31 mouse cellular contexts compared by ENCODE assay signal in the genomic region with DNA sequence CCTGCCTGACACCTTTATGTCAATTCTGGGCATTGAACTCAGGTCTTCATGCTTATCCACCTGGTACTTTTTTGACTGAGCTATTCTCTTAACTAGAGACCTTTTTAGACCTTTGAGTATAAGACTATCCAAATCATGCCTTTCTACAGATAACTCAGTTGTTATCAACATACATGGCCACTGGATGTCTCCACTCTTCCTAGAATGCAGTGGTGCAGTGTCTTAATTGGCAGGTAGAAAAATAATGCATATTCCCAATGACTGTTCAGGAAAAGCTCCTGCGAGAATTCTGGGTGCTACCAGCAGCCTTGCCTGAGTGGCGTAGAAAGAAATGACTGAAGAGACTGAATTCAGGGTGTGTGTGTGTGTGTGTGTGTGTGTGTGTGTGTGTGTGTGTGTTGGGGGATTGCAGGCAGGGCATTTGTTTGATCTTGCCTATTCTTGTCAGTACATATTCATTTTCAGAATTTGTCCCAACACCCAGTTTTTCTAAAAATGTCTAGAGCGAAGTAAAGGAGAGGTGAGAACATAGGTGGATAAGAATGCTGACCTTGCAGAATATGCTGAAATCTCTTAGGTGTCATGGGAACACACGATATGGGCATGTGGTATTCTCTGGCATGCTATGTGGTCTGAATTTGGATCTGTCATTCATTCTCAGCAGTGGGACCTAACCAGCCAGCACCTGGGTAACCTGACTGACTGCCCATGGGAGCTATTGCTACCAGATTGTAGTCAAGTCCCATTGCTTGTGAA.
DNase-seq lines count a peak whose midpoint lies in the region; ATAC-seq and TF ChIP-seq lines count a peak whose summit lies in the region.
"Had no signal": no experiment of that assay in that cellular context is flagged by ENCODE, and none has a peak within 500 bp of the region (broad histone marks: within the 10 kb centered on the region; RNA-seq: fewer than 3 reads in every experiment).

No protein-coding gene starts in this region.

- no peak for TF ChIP-seq RAD21 in CH12.LX (IDR thresholded peaks at IDR 0.05; ENCODE audit: low read depth, low read length)

- intact Hi-C loops in heart, adult 2 months (cut with DNase I) = no loop called here
- intact Hi-C loops in left cerebral cortex, adult 2 months (cut with DNase I) = loop anchor here (2.0 kb wide), 1 partner anchor 193 kb away; no protein-coding TSS in a partner anchor

- TF ChIP-seq CTCF in heart, adult 2 months (IDR thresholded peaks at IDR 0.05) = 0 out of 2 replicates have a peak, but pooled peaks have one; percentile 5
- TF ChIP-seq CTCF in left cerebral cortex, adult 2 months (IDR thresholded peaks at IDR 0.05) = peak; percentile 44
- TF ChIP-seq CTCF in CH12.LX (conservative IDR thresholded peaks at IDR 0.05 in 1 of 2, IDR thresholded peaks at IDR 0.05 in 1 of 2; ENCODE audit: low read depth in 2 of 2, low read length in 2 of 2) = no peak

- TF ChIP-seq EP300 in heart, adult 2 months (IDR thresholded peaks at IDR 0.05; ENCODE audit: insufficient read depth, low read depth, low read length) = no peak
- no peak for TF ChIP-seq EP300 in CH12.LX (IDR thresholded peaks at IDR 0.05; ENCODE audit: low read length)

- H3K27ac ChIP-seq in heart, adult 2 months = no peak overlapping the region
- no peak overlapping the region for H3K27ac ChIP-seq in heart, embryonic 12.5 days (ENCODE audit: poor library complexity, severe bottlenecking)
- H3K27ac ChIP-seq in left cerebral cortex, adult 2 months = no peak overlapping the region
- H3K27ac ChIP-seq in CH12.LX (ENCODE audit: insufficient read depth, low read depth) = no peak overlapping the region
- H3K27ac ChIP-seq: embryonic facial prominence, embryonic 12.5 days; hindbrain, embryonic 13.5 days; limb, embryonic 13.5 days; lung, embryonic 15.5 days; neural tube, embryonic 13.5 days had no signal

- no peaks in the 10 kb centered on the region for H3K36me3 ChIP-seq in heart, adult 2 months (ENCODE audit: control insufficient read depth, insufficient read depth, low read length)
- no peaks in the 10 kb centered on the region for H3K36me3 ChIP-seq in heart, embryonic 12.5 days
- H3K36me3 ChIP-seq in CH12.LX (replicated peaks in 1 of 2; ENCODE audit: control insufficient read depth in 1 of 2, insufficient read depth in 1 of 2, low read length in 1 of 2) = no peaks in the 10 kb centered on the region
- H3K36me3 ChIP-seq: embryonic facial prominence, embryonic 12.5 days; hindbrain, embryonic 13.5 days; limb, embryonic 13.5 days; lung, embryonic 15.5 days; neural tube, embryonic 13.5 days had no signal

- H3K9ac ChIP-seq in heart, adult 2 months (ENCODE audit: low read depth, low read length) = no peak overlapping the region
- H3K9ac ChIP-seq in heart, embryonic 12.5 days = no peak overlapping the region
- H3K9ac ChIP-seq in CH12.LX (ENCODE audit: insufficient read depth, low read depth) = no peak overlapping the region
- H3K9ac ChIP-seq: embryonic facial prominence, embryonic 12.5 days; hindbrain, embryonic 13.5 days; limb, embryonic 13.5 days; lung, embryonic 15.5 days; neural tube, embryonic 13.5 days had no signal

- WGBS in heart, adult 2 months = 76% methylated on average over 4 of the region's 4 CpGs
- 83% methylated on average over 4 of the region's 4 CpGs for WGBS in heart, embryonic 12.5 days

- ATAC-seq in heart, embryonic 12.5 days (ENCODE audit: insufficient number of reproducible peaks, low FRiP score) = no peak
- ATAC-seq: activated CD4-positive, CD25-positive, alpha-beta regulatory T cell, adult 4 months; CD4-positive, CD25-positive, alpha-beta regulatory T cell, adult 4 months; inflammation-experienced regulatory T-cells, adult 6 months had no signal

- in situ Hi-C loops in CH12.LX (cut with MboI; ENCODE audit: low pct_ligation_motif_present, low pct_unique_long_range_greater_than_20kb, low sequenced_read_pairs) = no loop called here

- no peak overlapping the region for H3K4me2 ChIP-seq in heart, embryonic 12.5 days
- H3K4me2 ChIP-seq in CH12.LX (ENCODE audit: insufficient read depth, low read depth, poor library complexity, severe bottlenecking) = no peak overlapping the region
- H3K4me2 ChIP-seq: embryonic facial prominence, embryonic 12.5 days; heart, embryonic 11.5 days; hindbrain, embryonic 13.5 days; limb, embryonic 13.5 days; liver, embryonic 11.5 days; lung, embryonic 15.5 days; neural tube, embryonic 13.5 days had no signal

- H3K27me3 ChIP-seq in heart, adult 2 months (ENCODE audit: control insufficient read depth, insufficient read depth, low read length) = no peaks in the 10 kb centered on the region
- no peaks in the 10 kb centered on the region for H3K27me3 ChIP-seq in heart, embryonic 12.5 days (replicated peaks)
- H3K27me3 ChIP-seq in CH12.LX (replicated peaks) = no peaks in the 10 kb centered on the region
- H3K27me3 ChIP-seq: embryonic facial prominence, embryonic 12.5 days; hindbrain, embryonic 13.5 days; limb, embryonic 13.5 days; lung, embryonic 15.5 days; megakaryocyte, embryonic 14.5 days; neural tube, embryonic 13.5 days had no signal

- dilution Hi-C loops in CH12.LX (cut with MboI; ENCODE audit: extremely low pct_ligation_motif_present, extremely low pct_unique_long_range_greater_than_20kb, low sequenced_read_pairs) = no loop called here

- H3K4me3 ChIP-seq in heart, adult 2 months = no peak overlapping the region
- H3K4me3 ChIP-seq in heart, embryonic 12.5 days = no peak overlapping the region
- no peak overlapping the region for H3K4me3 ChIP-seq in left cerebral cortex, adult 2 months
- H3K4me3 ChIP-seq in CH12.LX (replicated peaks in 1 of 3; ENCODE audit: low read depth in 2 of 3, low read length in 2 of 3, poor library complexity in 1 of 3) = no peak overlapping the region
- H3K4me3 ChIP-seq: embryonic facial prominence, embryonic 12.5 days; hindbrain, embryonic 13.5 days; limb, embryonic 13.5 days; lung, embryonic 15.5 days; megakaryocyte, embryonic 14.5 days; neural tube, embryonic 13.5 days had no signal

- no peaks in the 10 kb centered on the region for H3K4me1 ChIP-seq in heart, adult 2 months (ENCODE audit: control insufficient read depth, insufficient read depth, low read length)
- H3K4me1 ChIP-seq in heart, embryonic 12.5 days (replicated peaks) = no peaks in the 10 kb centered on the region
- no peaks in the 10 kb centered on the region for H3K4me1 ChIP-seq in CH12.LX (ENCODE audit: control insufficient read depth in 1 of 2, insufficient read depth in 2 of 2)
- H3K4me1 ChIP-seq: embryonic facial prominence, embryonic 12.5 days; limb, embryonic 13.5 days; lung, embryonic 15.5 days; megakaryocyte, embryonic 14.5 days; neural tube, embryonic 13.5 days had no signal

- H3K9me3 ChIP-seq in heart, embryonic 12.5 days (replicated peaks) = no peaks in the 10 kb centered on the region
- peaks cover 64% of the 10 kb centered on the region for H3K9me3 ChIP-seq in CH12.LX (replicated peaks; ENCODE audit: low read length)
- H3K9me3 ChIP-seq: embryonic facial prominence, embryonic 12.5 days; hindbrain, embryonic 13.5 days; limb, embryonic 13.5 days; lung, embryonic 15.5 days; neural tube, embryonic 13.5 days had no signal

- no peak for TF ChIP-seq POLR2A in heart, adult 2 months (IDR thresholded peaks at IDR 0.05; ENCODE audit: insufficient read depth, low read depth, low read length)
- no peak for TF ChIP-seq POLR2A in CH12.LX (IDR thresholded peaks at IDR 0.05; ENCODE audit: low read depth, low read length)

- no peak for DNase-seq in heart, adult 2 months
- DNase-seq in left cerebral cortex, adult 2 months (ENCODE audit: extremely low spot score in 1 of 2, low spot score in 2 of 2) = no peak
- DNase-seq in left cerebral cortex, adult 9 months (ENCODE audit: low spot score in 2 of 2) = no peak
- DNase-seq in CH12.LX (ENCODE audit: extremely low read depth) (no peak), adipocyte (ENCODE audit: low spot score) (peak; percentile 26)
- DNase-seq in adrenal gland, postnatal 10 days = no peak
- DNase-seq: adrenal gland, adult 8-10 months; cerebellum, adult 11 months; cerebellum, adult 9-10 months; cerebellum, postnatal 36 days; embryo, embryonic 11 days; gastrocnemius, postnatal 25 days; heart, adult 11 months; heart, postnatal 4 days; kidney, adult 2 months; layer of hippocampus, adult 9-11 months; lung, postnatal 4 days; right cerebral cortex, postnatal 14 days; thymus, postnatal 14 days had no signal

- H3K79me2 ChIP-seq in heart, adult 2 months (replicated peaks; ENCODE audit: control insufficient read depth, insufficient read depth, low read length) = no peaks in the 10 kb centered on the region
- H3K79me2 ChIP-seq in CH12.LX (replicated peaks; ENCODE audit: control insufficient read depth, extremely low read depth, insufficient read depth, poor library complexity, severe bottlenecking) = no peaks in the 10 kb centered on the region

TF ChIP-seq in CH12.LX, 34 proteins besides CTCF, POLR2A, EP300 and RAD21:
- TF ChIP-seq IRF4 (IDR thresholded peaks at IDR 0.05; ENCODE audit: low read depth, low read length) (no peak), PAX5 (IDR thresholded peaks at IDR 0.05; ENCODE audit: low read length) (no peak), CHD1 (IDR thresholded peaks at IDR 0.05; ENCODE audit: low read depth, low read length) (no peak), JUND (conservative IDR thresholded peaks at IDR 0.05; ENCODE audit: low read depth, low read length) (no peak), ZKSCAN1 (IDR thresholded peaks at IDR 0.05; ENCODE audit: borderline replicate concordance, low read depth, low read length) (no peak), MAFK (IDR thresholded peaks at IDR 0.05; ENCODE audit: insufficient replicate concordance, low read length) (peak; percentile 70)

Comparison
In these comparisons a context has a peak if more than half of its experiments do, and no peak if none do; other contexts are left out.
1. CTCF ChIP-seq: peak in heart, adult 2 months (single experiment) and left cerebral cortex, adult 2 months (single experiment); none in CH12.LX (0 of 2).